Mouse (Mus musculus) stomach, embryonic 16.5 days (tissue): ENCODE measurements around the gene Rpl3. TPM values are rescaled to one million over a fixed set of nuclear protein-coding genes. Genes with fewer than 3 reads are reported as not detected.

ENCODE experiments used
- ATAC-seq: fragments of 200-750 bp; cut with Nextera tagmentation; 2 replicates; pipeline ENCODE4 v1.8.0; 2017; ENCODE audit warnings: moderate number of reproducible peaks, moderate TSS enrichment; ENCODE audit not compliant: insufficient read depth, low FRiP score
- H3K27ac ChIP-seq: fragments of 300-500 bp; sonication (generic); 2 replicates; pipeline ENCODE4 v1.5.1; 2014; ENCODE audit warnings: low read length
- H3K27me3 ChIP-seq: fragments of 300-500 bp; sonication (generic); 2 replicates; pipeline ENCODE4 v1.6.1; 2014; ENCODE audit warnings: low read length, control low read depth, mixed read lengths; ENCODE audit not compliant: control insufficient read depth, insufficient read depth
- H3K36me3 ChIP-seq: fragments of 300-500 bp; sonication (generic); 2 replicates; pipeline ENCODE4 v1.6.1; 2014; ENCODE audit warnings: low read length; ENCODE audit not compliant: control insufficient read depth, insufficient read depth
- H3K4me1 ChIP-seq: fragments of 300-500 bp; sonication (generic); 2 replicates; pipeline ENCODE4 v1.6.1; 2014; ENCODE audit warnings: low read length, control low read depth, mixed read lengths; ENCODE audit not compliant: control insufficient read depth, insufficient read depth
- H3K4me2 ChIP-seq: fragments of 300-500 bp; sonication (generic); 2 replicates; pipeline ENCODE4 v1.6.1; 2014; ENCODE audit warnings: low read depth, low read length, mixed read lengths
- H3K4me3 ChIP-seq: fragments of 300-500 bp; sonication (generic); replicated peaks from 2 replicates; pipeline ENCODE4 v1.5.1; 2014; ENCODE audit warnings: mild to moderate bottlenecking, low read length
- H3K9ac ChIP-seq: fragments of 300-500 bp; sonication (generic); 2 replicates; pipeline ENCODE4 v1.6.1; 2014; ENCODE audit warnings: low read length
- H3K9me3 ChIP-seq: fragments of 300-500 bp; sonication (generic); replicated peaks from 2 replicates; pipeline ENCODE4 v1.6.1; 2016; ENCODE audit warnings: low read length, control low read depth; ENCODE audit not compliant: control insufficient read depth
- WGBS: fragments of 180-500 bp; shearing (Covaris S2); extraction: QIAGEN DNeasy Blood & Tissue Kit; methylation state at CpG from one replicate; pipeline ENCODE4 v1.1.7; 2014; 5-methylcytosine and 5-hydroxymethylcytosine counted together
- polyA plus RNA-seq: library from polyadenylated mRNA; unstranded; fragments of >200 nt; fragmentation: Nextera tagmentation; extraction: Ambion mirVana; gene quantifications from 2 replicates; pipeline ENCODE4 v1.2.1, GENCODE M21; 2015

Rpl3 gene
- polyA plus RNA-seq, 1 experiment from 2014 or later, result 1,068 TPM

GRCm38 (mm10) chr15:80059606-80060005, 32.1 kb downstream of the Rpl3 start:
- 39% methylated on average over 7 of the region's 7 CpGs for WGBS
- Histone ChIP-seq H3K4me2 (no peak overlapping the region), H3K9me3 (no peaks in the 10 kb centered on the region), H3K4me3 (no peak overlapping the region), H3K27me3 (no peaks in the 10 kb centered on the region), H3K9ac (no peak overlapping the region), H3K27ac (no peak overlapping the region), H3K36me3 (no peaks in the 10 kb centered on the region), H3K4me1 (0 out of 2 replicates have a peak, but pooled peaks cover 5% of the 10 kb centered on the region)
- no peak for ATAC-seq

- Histone ChIP-seq H3K36me3 (no peaks in the 10 kb centered on the region), H3K4me3 (no peak overlapping the region), H3K9me3 (no peaks in the 10 kb centered on the region), H3K4me1 (peaks cover 10% of the 10 kb centered on the region; the same call in 1 of the 2 replicates), H3K9ac (no peak overlapping the region), H3K4me2 (no peak overlapping the region), H3K27ac (no peak overlapping the region), H3K27me3 (no peaks in the 10 kb centered on the region)
- WGBS, result 90% methylated on average over 7 of the region's 7 CpGs
- no peak for ATAC-seq
Measured at GRCm38 (mm10) chr15:80058151-80058550, 33.5 kb downstream of the Rpl3 start.

- no peaks in the 10 kb centered on the region for H3K9me3 ChIP-seq
- H3K4me3 ChIP-seq, result no peak overlapping the region
- ATAC-seq, result peak; percentile 31
- 64% methylated on average over 7 of the region's 7 CpGs for WGBS
- no peak overlapping the region for H3K4me2 ChIP-seq
- no peaks in the 10 kb centered on the region for H3K36me3 ChIP-seq
- H3K9ac ChIP-seq, result no peak overlapping the region
- no peaks in the 10 kb centered on the region for H3K27me3 ChIP-seq
- H3K4me1 ChIP-seq, result peaks cover 5% of the 10 kb centered on the region; the same call in 1 of the 2 replicates
- H3K27ac ChIP-seq, result peak overlapping the region; percentile 21; the same call in 1 of the 2 replicates
Measured at GRCm38 (mm10) chr15:80054034-80054710, 37.5 kb downstream of the Rpl3 start.

- Histone ChIP-seq H3K27ac (peak overlapping the region; percentile 21; the same call in 1 of the 2 replicates), H3K9ac (no peak overlapping the region), H3K4me1 (peaks cover 5% of the 10 kb centered on the region; the same call in 1 of the 2 replicates), H3K4me2 (no peak overlapping the region), H3K36me3 (no peaks in the 10 kb centered on the region), H3K9me3 (no peaks in the 10 kb centered on the region), H3K4me3 (no peak overlapping the region), H3K27me3 (no peaks in the 10 kb centered on the region)
- WGBS, result 78% methylated on average over 8 of the region's 8 CpGs
- no peak for ATAC-seq
Measured at GRCm38 (mm10) chr15:80053381-80054033, 38.2 kb downstream of the Rpl3 start.

GRCm38 (mm10) chr15:80051782-80052181, 39.9 kb downstream of the Rpl3 start:
- no peak for ATAC-seq
- no peaks in the 10 kb centered on the region for H3K36me3 ChIP-seq
- peak overlapping the region; percentile 66; the same call in 1 of the 2 replicates for H3K27ac ChIP-seq
- no peaks in the 10 kb centered on the region for H3K27me3 ChIP-seq
- peaks cover 5% of the 10 kb centered on the region; the same call in 1 of the 2 replicates for H3K4me1 ChIP-seq
- no peak overlapping the region for H3K4me3 ChIP-seq
- H3K4me2 ChIP-seq, result no peak overlapping the region
- no peaks in the 10 kb centered on the region for H3K9me3 ChIP-seq
- WGBS, result 79% methylated on average over 9 of the region's 9 CpGs
- H3K9ac ChIP-seq, result no peak overlapping the region

- H3K27me3 ChIP-seq, result no peaks in the 10 kb centered on the region
- H3K4me2 ChIP-seq, result no peak overlapping the region
- peak overlapping the region; percentile 3; the same call in 1 of the 2 replicates for H3K27ac ChIP-seq
- H3K9me3 ChIP-seq, result no peaks in the 10 kb centered on the region
- peaks cover 5% of the 10 kb centered on the region; the same call in 1 of the 2 replicates for H3K4me1 ChIP-seq
- ATAC-seq, result no peak; the same call in 1 of the 2 replicates
- no peak overlapping the region for H3K4me3 ChIP-seq
- WGBS, result 67% methylated on average over 19 of the region's 19 CpGs
- H3K36me3 ChIP-seq, result no peaks in the 10 kb centered on the region
- no peak overlapping the region for H3K9ac ChIP-seq
Measured at GRCm38 (mm10) chr15:80051092-80051761, 40.4 kb downstream of the Rpl3 start.

GRCm38 (mm10) chr15:80050093-80050492, 41.6 kb downstream of the Rpl3 start:
- peak overlapping the region; percentile 6; the same call in 1 of the 2 replicates for H3K27ac ChIP-seq
- H3K4me3 ChIP-seq, result no peak overlapping the region
- H3K4me1 ChIP-seq, result peaks cover 5% of the 10 kb centered on the region; the same call in 1 of the 2 replicates
- no peak overlapping the region for H3K9ac ChIP-seq
- H3K4me2 ChIP-seq, result no peak overlapping the region
- WGBS, result 61% methylated on average over 4 of the region's 4 CpGs
- H3K9me3 ChIP-seq, result 0 out of 2 replicates have a peak, but pooled peaks cover 3% of the 10 kb centered on the region
- no peaks in the 10 kb centered on the region for H3K36me3 ChIP-seq
- ATAC-seq, result 0 out of 2 replicates have a peak, but pooled peaks have one; percentile 23
- no peaks in the 10 kb centered on the region for H3K27me3 ChIP-seq

- Histone ChIP-seq H3K9ac (no peak overlapping the region), H3K4me3 (no peak overlapping the region), H3K9me3 (0 out of 2 replicates have a peak, but pooled peaks cover 3% of the 10 kb centered on the region), H3K4me2 (no peak overlapping the region), H3K27me3 (no peaks in the 10 kb centered on the region), H3K36me3 (no peaks in the 10 kb centered on the region), H3K4me1 (no peaks in the 10 kb centered on the region), H3K27ac (no peak overlapping the region)
- 32% methylated on average over 5 of the region's 5 CpGs for WGBS
- no peak for ATAC-seq
Measured at GRCm38 (mm10) chr15:80047973-80048372, 43.7 kb downstream of the Rpl3 start.
